Mouse (Mus musculus): ENCODE data around the gene Sox21. TPM values are rescaled to one million over a fixed set of nuclear protein-coding genes. Genes with fewer than 3 reads are reported as not detected.

Sox21 gene
- 0.06 and 5.2 TPM in 2 replicates for polyA plus RNA-seq (2012; rRNA removed)

DNA sequence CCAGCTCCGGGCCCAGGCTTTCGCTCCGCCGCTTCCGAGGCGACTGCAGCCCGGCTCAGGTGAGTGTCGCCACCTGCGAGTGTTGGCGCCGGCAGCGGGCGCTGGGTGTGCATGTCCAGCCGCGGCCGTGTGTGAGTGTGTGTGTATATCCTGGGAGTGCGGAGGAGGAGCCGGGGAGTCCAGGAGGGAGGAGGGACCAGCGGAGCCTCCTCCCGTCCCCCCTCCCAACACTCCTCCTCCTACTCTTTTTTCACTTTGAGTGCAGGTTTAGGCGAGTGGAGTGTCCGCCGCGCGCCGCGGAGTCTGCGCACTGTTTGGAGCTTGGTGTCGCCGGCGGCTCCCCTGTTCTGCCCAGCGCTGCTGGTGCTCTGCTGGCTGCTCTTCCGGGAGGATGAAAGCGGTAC, at the start of gene Sox21:
Gene Sox21, minus strand, starts transcription at position 145 of the 404 bp plus-strand sequence.
- H3K27me3 ChIP-seq (ENCODE audit: control insufficient read depth, insufficient read depth, low read length) = peaks cover 62% of the 10 kb centered on the region
- no peak for TF ChIP-seq POLR2A (IDR thresholded peaks at IDR 0.05; ENCODE audit: low read depth, low read length)
- TF ChIP-seq CTCF (IDR thresholded peaks at IDR 0.05; ENCODE audit: extremely low read depth, insufficient read length, insufficient replicate concordance, low read depth, low read length) = no peak
- WGBS = under 1% methylated on average over 34 of the region's 34 CpGs
- H3K4me3 ChIP-seq (ENCODE audit: low read depth, low read length) = peak within 1 kb of the TSS; percentile 59
- no peaks in the 10 kb centered on the region for H3K36me3 ChIP-seq (ENCODE audit: control insufficient read depth, insufficient read depth, low read length)
- H3K4me1 ChIP-seq (ENCODE audit: control insufficient read depth, insufficient read depth, insufficient read length, low read length) = peaks cover 20% of the 10 kb centered on the region
- H3K27ac ChIP-seq (ENCODE audit: insufficient read depth, low read depth, low read length) = no peak within 1 kb of the TSS

GRCm38 (mm10) chr14:118286096-118286495, 49.3 kb upstream of the Sox21 start:
- H3K27me3 ChIP-seq (ENCODE audit: control insufficient read depth, insufficient read depth, low read length) = no peaks in the 10 kb centered on the region
- no peaks in the 10 kb centered on the region for H3K4me1 ChIP-seq (ENCODE audit: control insufficient read depth, insufficient read depth, insufficient read length, low read length)
- 86% methylated on average over 2 of the region's 2 CpGs for WGBS
- H3K27ac ChIP-seq (ENCODE audit: insufficient read depth, low read depth, low read length) = no peak overlapping the region
- H3K36me3 ChIP-seq (ENCODE audit: control insufficient read depth, insufficient read depth, low read length) = no peaks in the 10 kb centered on the region
- no peak overlapping the region for H3K4me3 ChIP-seq (ENCODE audit: low read depth, low read length)
- TF ChIP-seq CTCF (IDR thresholded peaks at IDR 0.05; ENCODE audit: extremely low read depth, insufficient read length, insufficient replicate concordance, low read depth, low read length) = no peak
- TF ChIP-seq POLR2A (IDR thresholded peaks at IDR 0.05; ENCODE audit: low read depth, low read length) = no peak

DNA sequence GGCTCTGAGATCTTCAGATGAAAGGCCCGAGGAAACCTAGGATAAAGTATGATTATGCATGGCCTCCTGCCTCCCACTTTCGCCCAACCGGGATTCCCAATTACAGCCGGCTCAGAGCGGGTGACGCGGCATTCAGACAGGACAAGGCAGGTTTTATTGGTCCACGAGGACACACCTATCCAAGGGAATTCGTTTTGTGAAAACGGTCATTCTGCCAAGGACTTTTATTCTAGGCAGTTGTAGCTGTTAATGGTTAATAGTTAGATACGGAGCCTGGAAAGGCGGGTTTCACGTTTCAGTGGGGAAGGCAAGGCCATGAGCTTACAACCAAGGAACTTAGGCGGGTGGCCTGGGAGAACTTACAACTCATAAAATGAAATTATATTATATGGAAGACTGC, 46.1 kb upstream of the Sox21 start:
- TF ChIP-seq POLR2A (IDR thresholded peaks at IDR 0.05; ENCODE audit: low read depth, low read length) (no peak), CTCF (IDR thresholded peaks at IDR 0.05; ENCODE audit: extremely low read depth, insufficient read length, insufficient replicate concordance, low read depth, low read length) (no peak)
- Histone ChIP-seq H3K27ac (ENCODE audit: insufficient read depth, low read depth, low read length) (no peak overlapping the region), H3K4me3 (ENCODE audit: low read depth, low read length) (no peak overlapping the region), H3K36me3 (ENCODE audit: control insufficient read depth, insufficient read depth, low read length) (no peaks in the 10 kb centered on the region), H3K4me1 (ENCODE audit: control insufficient read depth, insufficient read depth, insufficient read length, low read length) (no peaks in the 10 kb centered on the region), H3K27me3 (ENCODE audit: control insufficient read depth, insufficient read depth, low read length) (no peaks in the 10 kb centered on the region)
- 29% methylated on average over 14 of the region's 14 CpGs for WGBS

DNA sequence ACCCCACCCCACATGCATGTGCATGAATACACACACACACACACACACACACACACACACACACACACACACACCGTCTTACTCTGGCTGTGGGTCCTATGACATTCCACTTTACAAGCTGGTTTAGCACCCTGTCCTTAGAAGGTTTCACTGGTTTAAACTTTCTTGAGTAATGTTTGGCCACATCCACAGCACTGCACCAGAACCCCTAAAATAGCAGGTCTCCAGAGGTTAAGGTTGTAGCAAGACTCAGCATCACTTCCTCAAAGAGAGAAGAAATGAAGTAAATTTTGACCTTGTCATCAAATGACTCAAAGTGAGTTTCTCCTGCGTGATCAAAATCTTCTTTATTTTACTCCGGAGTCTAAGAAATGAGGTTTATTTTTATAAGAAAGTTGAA, 45.4 kb upstream of the Sox21 start:
- no peak overlapping the region for H3K4me3 ChIP-seq (ENCODE audit: low read depth, low read length)
- H3K36me3 ChIP-seq (ENCODE audit: control insufficient read depth, insufficient read depth, low read length) = no peaks in the 10 kb centered on the region
- no peak for TF ChIP-seq POLR2A (IDR thresholded peaks at IDR 0.05; ENCODE audit: low read depth, low read length)
- TF ChIP-seq CTCF (IDR thresholded peaks at IDR 0.05; ENCODE audit: extremely low read depth, insufficient read length, insufficient replicate concordance, low read depth, low read length) = no peak
- no peak overlapping the region for H3K27ac ChIP-seq (ENCODE audit: insufficient read depth, low read depth, low read length)
- H3K27me3 ChIP-seq (ENCODE audit: control insufficient read depth, insufficient read depth, low read length) = no peaks in the 10 kb centered on the region
- 77% methylated on average over 3 of the region's 3 CpGs for WGBS
- no peaks in the 10 kb centered on the region for H3K4me1 ChIP-seq (ENCODE audit: control insufficient read depth, insufficient read depth, insufficient read length, low read length)

- Histone ChIP-seq H3K36me3 (ENCODE audit: control insufficient read depth, insufficient read depth, low read length) (no peaks in the 10 kb centered on the region), H3K4me3 (ENCODE audit: low read depth, low read length) (no peak overlapping the region), H3K4me1 (ENCODE audit: control insufficient read depth, insufficient read depth, insufficient read length, low read length) (no peaks in the 10 kb centered on the region), H3K27me3 (ENCODE audit: control insufficient read depth, insufficient read depth, low read length) (no peaks in the 10 kb centered on the region), H3K27ac (ENCODE audit: insufficient read depth, low read depth, low read length) (no peak overlapping the region)
- no peak for TF ChIP-seq CTCF (IDR thresholded peaks at IDR 0.05; ENCODE audit: extremely low read depth, insufficient read length, insufficient replicate concordance, low read depth, low read length)
- TF ChIP-seq POLR2A (IDR thresholded peaks at IDR 0.05; ENCODE audit: low read depth, low read length) = no peak
- 57% methylated on average over 7 of the region's 7 CpGs for WGBS
Observed at GRCm38 (mm10) chr14:118277704-118278498, 41.1 kb upstream of the Sox21 start.

DNA sequence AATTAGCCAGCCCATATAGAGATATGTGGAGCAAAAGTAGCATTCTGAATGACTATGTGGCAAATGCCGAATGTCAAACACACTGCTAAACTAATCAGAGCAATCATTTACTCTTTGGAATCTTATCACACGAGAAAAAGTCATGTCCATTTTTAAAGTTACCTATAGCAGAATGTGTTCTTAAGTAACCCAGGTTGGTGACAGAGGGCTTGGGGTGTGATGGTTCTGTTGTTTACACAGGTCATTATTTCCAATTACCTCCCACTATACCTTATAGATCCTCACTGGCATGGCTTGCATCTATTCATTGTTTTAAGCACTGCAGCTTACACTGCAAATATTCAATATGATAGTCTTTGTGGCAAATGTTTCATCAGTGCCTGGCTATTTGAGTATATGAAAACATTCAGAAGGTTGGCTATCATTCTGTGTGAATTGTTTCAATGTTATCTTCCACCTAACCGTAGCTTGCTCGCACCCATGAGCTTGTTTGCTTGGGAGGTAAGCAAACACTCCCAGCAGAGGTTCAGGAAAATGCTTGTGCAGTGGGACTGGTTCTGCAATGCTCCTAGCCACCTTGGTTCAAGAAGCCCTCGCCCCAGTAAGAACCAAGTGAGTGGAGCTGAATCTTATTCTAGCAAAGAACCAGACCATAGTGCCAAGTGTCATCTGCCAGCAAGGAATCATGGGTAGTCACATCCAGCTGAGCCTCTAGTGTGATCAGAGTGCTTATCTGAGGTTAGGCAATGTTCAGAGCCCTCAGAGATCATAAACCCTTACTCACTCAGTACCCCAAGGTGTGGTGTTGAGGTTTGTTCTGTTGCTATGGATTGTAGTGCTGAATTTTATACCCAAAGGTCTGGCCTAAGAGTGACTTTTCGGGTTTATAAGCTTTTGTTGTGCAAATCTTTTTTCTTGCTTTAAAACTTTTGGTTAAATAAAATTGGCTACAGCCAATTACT, 36.0 kb upstream of the Sox21 start:
- Histone ChIP-seq H3K27ac (ENCODE audit: insufficient read depth, low read depth, low read length) (no peak overlapping the region), H3K36me3 (ENCODE audit: control insufficient read depth, insufficient read depth, low read length) (no peaks in the 10 kb centered on the region), H3K27me3 (ENCODE audit: control insufficient read depth, insufficient read depth, low read length) (no peaks in the 10 kb centered on the region), H3K4me3 (ENCODE audit: low read depth, low read length) (no peak overlapping the region), H3K4me1 (ENCODE audit: control insufficient read depth, insufficient read depth, insufficient read length, low read length) (no peaks in the 10 kb centered on the region)
- WGBS = 42% methylated on average over 6 of the region's 6 CpGs
- TF ChIP-seq CTCF (IDR thresholded peaks at IDR 0.05; ENCODE audit: extremely low read depth, insufficient read length, insufficient replicate concordance, low read depth, low read length) (no peak), POLR2A (IDR thresholded peaks at IDR 0.05; ENCODE audit: low read depth, low read length) (no peak)

DNA sequence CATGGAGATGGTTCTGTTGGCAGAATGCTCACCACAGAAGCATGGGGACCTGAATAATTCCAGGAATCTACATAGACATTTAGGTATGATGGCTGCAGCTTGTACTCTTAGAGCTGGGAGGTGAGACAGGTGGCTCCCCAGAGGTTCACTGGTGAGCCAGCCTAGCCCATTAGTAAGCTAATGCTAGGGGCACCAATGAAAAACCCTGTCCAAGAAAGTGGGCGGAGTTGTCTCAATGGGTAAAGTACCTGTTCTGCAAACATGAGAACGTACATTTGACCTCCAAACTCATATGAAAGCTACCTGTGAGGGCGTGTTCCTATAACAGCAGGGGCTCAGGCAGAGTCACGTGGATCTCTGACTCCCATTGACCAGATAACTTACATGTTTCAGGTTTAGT, 32.0 kb upstream of the Sox21 start:
- H3K27me3 ChIP-seq (ENCODE audit: control insufficient read depth, insufficient read depth, low read length) = no peaks in the 10 kb centered on the region
- TF ChIP-seq CTCF (IDR thresholded peaks at IDR 0.05; ENCODE audit: extremely low read depth, insufficient read length, insufficient replicate concordance, low read depth, low read length) (no peak), POLR2A (IDR thresholded peaks at IDR 0.05; ENCODE audit: low read depth, low read length) (no peak)
- WGBS = 51% methylated on average over 4 of the region's 4 CpGs

More for the DNA sequence above, 32.0 kb upstream of the Sox21 start:
- Histone ChIP-seq H3K27ac (ENCODE audit: insufficient read depth, low read depth, low read length) (no peak overlapping the region), H3K4me3 (ENCODE audit: low read depth, low read length) (no peak overlapping the region), H3K4me1 (ENCODE audit: control insufficient read depth, insufficient read depth, insufficient read length, low read length) (no peaks in the 10 kb centered on the region), H3K36me3 (ENCODE audit: control insufficient read depth, insufficient read depth, low read length) (no peaks in the 10 kb centered on the region)

Measured in small intestine, adult 2 months (tissue).